ENCODE assay signal across 8 mouse cellular contexts in the genomic region with DNA sequence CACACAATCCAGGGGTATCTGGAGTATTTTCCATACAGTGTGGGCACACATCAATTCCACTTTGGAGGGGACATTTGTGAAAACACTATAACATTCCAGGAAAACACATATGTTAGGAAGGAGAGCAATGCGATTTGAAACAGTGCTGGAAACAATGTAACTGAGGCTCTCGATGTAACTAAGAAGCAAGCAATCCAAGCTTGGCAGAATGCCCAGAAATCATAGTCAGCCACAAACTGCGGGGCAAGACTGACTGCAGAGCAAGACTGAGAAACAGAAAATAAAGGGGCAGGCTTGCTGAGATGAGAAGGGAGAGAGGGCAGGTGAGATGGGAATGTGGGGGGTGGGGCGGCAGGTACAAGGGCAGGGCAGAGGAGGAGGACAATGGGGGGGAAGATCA. TPM values are rescaled to one million over a fixed set of nuclear protein-coding genes. Genes with fewer than 3 reads are reported as not detected.
A peak's percentile ranks its signal among the peaks of the same experiment; 100 is the strongest.
DNase-seq lines count a peak whose midpoint lies in the region; ATAC-seq and TF ChIP-seq lines count a peak whose summit lies in the region.

No protein-coding gene starts in this region.

- H3K4me3 ChIP-seq in kidney, embryonic 16.5 days (ENCODE audit: low read length), result no peak overlapping the region
- no peak overlapping the region for H3K4me3 ChIP-seq in limb, embryonic 14.5 days (replicated peaks; ENCODE audit: low read length)
- no peak overlapping the region for H3K4me3 ChIP-seq in thymus, adult 2 months (ENCODE audit: control insufficient read depth, insufficient read depth, low read length)

- H3K27me3 ChIP-seq in kidney, embryonic 16.5 days (ENCODE audit: insufficient read depth, low read length), result no peaks in the 10 kb centered on the region
- H3K27me3 ChIP-seq in limb, embryonic 14.5 days (ENCODE audit: control insufficient read depth, insufficient read depth, low read length), result no peaks in the 10 kb centered on the region
- H3K27me3 ChIP-seq in thymus, adult 2 months (ENCODE audit: control insufficient read depth, insufficient read depth, low read length), result no peaks in the 10 kb centered on the region

- H3K9ac ChIP-seq in kidney, embryonic 16.5 days (replicated peaks; ENCODE audit: low read length), result no peak overlapping the region
- H3K9ac ChIP-seq in limb, embryonic 14.5 days (ENCODE audit: low read depth, low read length, severe bottlenecking), result no peak overlapping the region

- no peaks in the 10 kb centered on the region for H3K36me3 ChIP-seq in kidney, embryonic 16.5 days (ENCODE audit: insufficient read depth, low read length)
- no peaks in the 10 kb centered on the region for H3K36me3 ChIP-seq in limb, embryonic 14.5 days (ENCODE audit: control insufficient read depth, insufficient read depth, low read length)
- no peaks in the 10 kb centered on the region for H3K36me3 ChIP-seq in thymus, adult 2 months (ENCODE audit: control insufficient read depth, insufficient read depth, low read length)

- no peak overlapping the region for H3K4me2 ChIP-seq in kidney, embryonic 16.5 days (replicated peaks; ENCODE audit: low read depth, low read length)
- no peak overlapping the region for H3K4me2 ChIP-seq in limb, embryonic 14.5 days (replicated peaks; ENCODE audit: low read depth, low read length, severe bottlenecking)

- peak; percentile 80 for ATAC-seq in kidney, embryonic 16.5 days (ENCODE audit: low FRiP score, low TSS enrichment)
- peak; percentile 82 for ATAC-seq in limb, embryonic 14.5 days (ENCODE audit: low FRiP score, low read depth)

- DNase-seq in embryo, embryonic 11.5 days (ENCODE audit: low read depth, low spot score), result peak; percentile 30
- no peak for DNase-seq in embryo, embryonic 10 days (ENCODE audit: low spot score)
- peak; percentile 21 for DNase-seq in cerebellum, adult 8-10 months
- DNase-seq in heart, adult 8-10 months (ENCODE audit: low spot score), result peak; percentile 80
- peak; percentile 96 for DNase-seq in limb, embryonic 14.5 days (ENCODE audit: low spot score)
- DNase-seq in ovary, postnatal 14 days (ENCODE audit: low spot score), result peak; percentile 57
- no peak for DNase-seq in thymus, adult 2 months

- TF ChIP-seq CTCF in thymus, adult 2 months (IDR thresholded peaks at IDR 0.05; ENCODE audit: borderline replicate concordance, control insufficient read depth, extremely low read depth, insufficient read depth, low read length, poor library complexity), result no peak

- H3K27ac ChIP-seq in kidney, embryonic 16.5 days (ENCODE audit: low read length), result peak overlapping the region; percentile 18; the same call in 1 of the 2 replicates
- no peak overlapping the region for H3K27ac ChIP-seq in limb, embryonic 14.5 days (replicated peaks; ENCODE audit: low read depth, low read length)
- H3K27ac ChIP-seq in thymus, adult 2 months (ENCODE audit: control insufficient read depth, insufficient read depth, low read length), result no peak overlapping the region

- no peaks in the 10 kb centered on the region for H3K9me3 ChIP-seq in kidney, embryonic 16.5 days (ENCODE audit: low read length)
- no peaks in the 10 kb centered on the region for H3K9me3 ChIP-seq in limb, embryonic 14.5 days (ENCODE audit: control insufficient read depth, low read length)

- peaks cover 10% of the 10 kb centered on the region for H3K4me1 ChIP-seq in kidney, embryonic 16.5 days (ENCODE audit: insufficient read depth, low read length)
- peaks cover 14% of the 10 kb centered on the region; the same call in 1 of the 2 replicates for H3K4me1 ChIP-seq in limb, embryonic 14.5 days (ENCODE audit: control insufficient read depth, insufficient read depth, low read length)
- H3K4me1 ChIP-seq in thymus, adult 2 months (replicated peaks; ENCODE audit: control insufficient read depth, insufficient read depth, low read length), result no peaks in the 10 kb centered on the region

- WGBS in kidney, embryonic 16.5 days, result 23% methylated on average over 4 of the region's 4 CpGs
- WGBS in limb, embryonic 14.5 days, result 5% methylated on average over 4 of the region's 4 CpGs
- 34% methylated on average over 4 of the region's 4 CpGs for WGBS in thymus, adult 2 months

- no peak for TF ChIP-seq POLR2A in limb, embryonic 14.5 days (IDR thresholded peaks at IDR 0.05; ENCODE audit: borderline replicate concordance, extremely low read depth, insufficient read depth, insufficient read length)
- no peak for TF ChIP-seq POLR2A in thymus, adult 2 months (IDR thresholded peaks at IDR 0.05; ENCODE audit: control insufficient read depth, extremely low read depth, insufficient read depth, low read length, poor library complexity)

RNA-seq across cellular contexts. Expression of gene Fbxl7, which starts 19.7 kb away (rescaled TPM):
- total RNA-seq in heart, adult 8-10 months (2022), result 1 to 10 TPM; 1.5 to 2.5 (median 2.2) TPM
- polyA plus RNA-seq in kidney, embryonic 16.5 days (2015; fragmentation: Nextera tagmentation; extraction: Ambion mirVana), result 13.1 and 18.1 TPM in 2 replicates
- polyA plus RNA-seq in limb, embryonic 14.5 days (2012; rRNA removed), result 17.5 and 23.1 TPM in 2 replicates
- 19.9 and 25.5 TPM in 2 replicates for polyA plus RNA-seq in limb, embryonic 14.5 days (2014; fragmentation: Nextera tagmentation; extraction: Ambion mirVana)
- 0.87 and 1.0 TPM in 2 replicates for polyA plus RNA-seq in thymus, adult 2 months (2012; rRNA removed)

Comparison
In these comparisons a context has a peak if more than half of its experiments do, and no peak if none do; other contexts are left out.
1. DNase-seq: peak in embryo, embryonic 11.5 days (single experiment), cerebellum, adult 8-10 months (single experiment), heart, adult 8-10 months (single experiment), limb, embryonic 14.5 days (single experiment) and ovary, postnatal 14 days (single experiment); none in embryo, embryonic 10 days (single experiment) and thymus, adult 2 months (single experiment).